Mouse (Mus musculus): Measurements from ENCODE around the gene Rragc. TPM values are rescaled to one million over a fixed set of nuclear protein-coding genes. Genes with fewer than 3 reads are reported as not detected.

Rragc gene
- total RNA-seq, 2 experiments from 2014 or later: 17.6 to 18.7 TPM

GRCm38 (mm10) chr4:123947149-123947548, 29.9 kb downstream of the Rragc start:
- DNase-seq: no peak
- intact Hi-C loops (cut with DNase I): no loop called here

GRCm38 (mm10) chr4:123948901-123949300, 31.7 kb downstream of the Rragc start:
- intact Hi-C loops (cut with DNase I): no loop called here
- DNase-seq: no peak

- intact Hi-C loops (cut with DNase I): no loop called here
- DNase-seq: no peak
These were observed 32.4 kb downstream of the Rragc start for GRCm38 (mm10) chr4:123949649-123950048.

- no peak for DNase-seq
- intact Hi-C loops (cut with DNase I): no loop called here
These were observed 34.8 kb downstream of the Rragc start for GRCm38 (mm10) chr4:123952059-123952458.

- intact Hi-C loops (cut with DNase I): no loop called here
- peak; percentile 64 to 70 for DNase-seq
These were observed 39.7 kb downstream of the Rragc start for GRCm38 (mm10) chr4:123956703-123957491.

GRCm38 (mm10) chr4:123957492-123957808, 40.2 kb downstream of the Rragc start:
- no peak for DNase-seq
- intact Hi-C loops (cut with DNase I): no loop called here

GRCm38 (mm10) chr4:123957891-123958290, 40.6 kb downstream of the Rragc start:
- intact Hi-C loops (cut with DNase I): no loop called here
- no peak for DNase-seq

- DNase-seq: no peak
- intact Hi-C loops (cut with DNase I): loop anchor here (10.0 kb wide), 1 partner anchor 164 kb away; no protein-coding TSS in a partner anchor
These were observed 43.7 kb downstream of the Rragc start for GRCm38 (mm10) chr4:123960955-123961354.

GRCm38 (mm10) chr4:123962721-123963120, 45.5 kb downstream of the Rragc start:
- intact Hi-C loops (cut with DNase I): loop anchor here (10.0 kb wide), 1 partner anchor 162 kb away; no protein-coding TSS in a partner anchor
- DNase-seq: no peak

- intact Hi-C loops (cut with DNase I): loop anchor here (10.0 kb wide), 1 partner anchor 156 kb away; no protein-coding TSS in a partner anchor
- DNase-seq: no peak
These were observed 51.5 kb downstream of the Rragc start for GRCm38 (mm10) chr4:123968663-123969321.

- no peak for DNase-seq
- intact Hi-C loops (cut with DNase I): loop anchor here (10.0 kb wide), 1 partner anchor 155 kb away; no protein-coding TSS in a partner anchor
These were observed 52.2 kb downstream of the Rragc start for GRCm38 (mm10) chr4:123969458-123969857.

GRCm38 (mm10) chr4:123971059-123971458, 53.8 kb downstream of the Rragc start:
- no peak for DNase-seq
- intact Hi-C loops (cut with DNase I): no loop called here

- DNase-seq: no peak
- intact Hi-C loops (cut with DNase I): no loop called here
These were observed 55.3 kb downstream of the Rragc start for GRCm38 (mm10) chr4:123972423-123973049.

GRCm38 (mm10) chr4:123982105-123982504, 64.9 kb downstream of the Rragc start:
- intact Hi-C loops (cut with DNase I): no loop called here
- DNase-seq: no peak

Other genes with a start within 250 kb of the Rragc start
- gene Macf1, start 233.1 kb upstream of the Rragc start, total RNA-seq (2021): 10 to 100 TPM; 49.0 to 51.9 TPM
- 100 to 1,000 TPM; 246 to 272 TPM for gene Ndufs5, start 199.2 kb upstream of the Rragc start, total RNA-seq (2021)
- gene Akirin1, start 167.1 kb upstream of the Rragc start, total RNA-seq (2021): 10 to 100 TPM; 19.3 to 24.3 TPM
- not detected for gene Rhbdl2, start 129.6 kb upstream of the Rragc start, total RNA-seq (2021)
- not detected for gene 4933427I04Rik, start 57.8 kb upstream of the Rragc start, total RNA-seq (2021)
- gene Mycbp, start 12.6 kb upstream of the Rragc start, total RNA-seq (2021): 10 to 100 TPM; 17.1 to 18.5 TPM
- gene 4930535I16Rik, start 576 bp downstream of the Rragc start, total RNA-seq (2021): not detected